ENCODE assay signal across 8 mouse cellular contexts in the genomic region with DNA sequence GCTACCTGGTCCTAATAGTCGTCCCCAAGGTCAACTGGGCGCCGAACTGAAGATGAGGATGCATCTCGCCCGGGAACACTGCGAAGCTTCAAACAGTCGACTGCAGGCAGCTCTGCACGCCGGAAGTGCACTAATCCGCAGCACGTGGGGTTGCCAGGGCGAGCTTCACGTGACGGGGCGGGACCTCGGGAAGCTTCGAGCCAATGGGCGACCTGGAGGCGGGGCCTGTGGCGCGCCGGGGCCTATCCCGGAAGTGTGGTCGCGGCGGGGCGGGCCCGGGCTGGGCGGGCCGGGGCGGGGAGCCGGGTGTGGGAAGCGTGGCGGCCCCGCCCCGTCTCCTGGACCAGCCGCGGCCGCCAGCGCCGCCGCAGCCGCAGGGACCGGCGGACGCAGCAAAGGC. TPM values are rescaled to one million over a fixed set of nuclear protein-coding genes. Genes with fewer than 3 reads are reported as not detected.
DNase-seq lines count a peak whose midpoint lies in the region; ATAC-seq and TF ChIP-seq lines count a peak whose summit lies in the region.

A gene (plus strand): TSS at position 283 of the 400 bp plus-strand sequence.

- H3K36me3 ChIP-seq in ES-Bruce4 (ENCODE audit: control insufficient read depth, insufficient read depth, low read length, poor library complexity, severe bottlenecking), result no peaks in the 10 kb centered on the region
- no peaks in the 10 kb centered on the region for H3K36me3 ChIP-seq in forebrain, embryonic 12.5 days (replicated peaks)
- H3K36me3 ChIP-seq in heart, embryonic 16.5 days (ENCODE audit: control insufficient read depth, insufficient read depth), result no peaks in the 10 kb centered on the region
- peaks cover 6% of the 10 kb centered on the region; the same call in 1 of the 2 replicates for H3K36me3 ChIP-seq in liver, embryonic 13.5 days
- no peaks in the 10 kb centered on the region for H3K36me3 ChIP-seq in stomach, embryonic 14.5 days (ENCODE audit: control insufficient read depth, insufficient read depth, low read length)

- DNase-seq in c-Kit-positive CD71-positive TER-119-positive erythroid progenitor cells, embryonic 14.5 days (ENCODE audit: low spot score), result peak; percentile 89
- DNase-seq in kidney, postnatal 25 days, result peak; percentile 94 to 96
- peak; percentile 92 for DNase-seq in liver, embryonic 13.5 days
- peak; percentile 91 to 94 for DNase-seq in natural killer cell, adult 2 months (ENCODE audit: low spot score in 2 of 2)

- H3K4me2 ChIP-seq in forebrain, embryonic 12.5 days, result peak within 1 kb of the TSS; percentile 96
- peak within 1 kb of the TSS; percentile 99 for H3K4me2 ChIP-seq in heart, embryonic 16.5 days (ENCODE audit: low read depth, low read length)
- H3K4me2 ChIP-seq in liver, embryonic 13.5 days, result peak within 1 kb of the TSS; percentile 98
- H3K4me2 ChIP-seq in stomach, embryonic 14.5 days (replicated peaks; ENCODE audit: low read depth, low read length), result peak within 1 kb of the TSS; percentile 98

- H3K9ac ChIP-seq in ES-Bruce4 (ENCODE audit: low read depth, poor library complexity, severe bottlenecking), result peak within 1 kb of the TSS; percentile 82
- H3K9ac ChIP-seq in forebrain, embryonic 12.5 days, result peak within 1 kb of the TSS; percentile 75
- H3K9ac ChIP-seq in heart, embryonic 16.5 days (ENCODE audit: low read length), result peak within 1 kb of the TSS; percentile 87
- H3K9ac ChIP-seq in liver, embryonic 13.5 days, result peak within 1 kb of the TSS; percentile 90
- peak within 1 kb of the TSS; percentile 61 for H3K9ac ChIP-seq in stomach, embryonic 14.5 days (replicated peaks; ENCODE audit: low read depth, low read length)

- peak within 1 kb of the TSS; percentile 65 for H3K4me3 ChIP-seq in ES-Bruce4 (ENCODE audit: low read depth, low read length)
- peak within 1 kb of the TSS; percentile 76 for H3K4me3 ChIP-seq in forebrain, embryonic 12.5 days (replicated peaks)
- peak within 1 kb of the TSS; percentile 89 for H3K4me3 ChIP-seq in heart, embryonic 16.5 days (ENCODE audit: low read length)
- peak within 1 kb of the TSS; percentile 87 for H3K4me3 ChIP-seq in liver, embryonic 13.5 days (replicated peaks)
- H3K4me3 ChIP-seq in stomach, embryonic 14.5 days (ENCODE audit: low read depth, low read length), result peak within 1 kb of the TSS; percentile 73

- no peak for TF ChIP-seq CTCF in ES-Bruce4 (IDR thresholded peaks at IDR 0.05; ENCODE audit: low read depth, low read length)

- TF ChIP-seq EP300 in ES-Bruce4 (IDR thresholded peaks at IDR 0.05; ENCODE audit: insufficient read depth, low read depth, low read length), result no peak

- no peak within 1 kb of the TSS for H3K27ac ChIP-seq in ES-Bruce4 (ENCODE audit: insufficient read depth, low read length)
- no peak within 1 kb of the TSS for H3K27ac ChIP-seq in forebrain, embryonic 12.5 days
- H3K27ac ChIP-seq in heart, embryonic 16.5 days (ENCODE audit: low read length), result no peak within 1 kb of the TSS
- H3K27ac ChIP-seq in liver, embryonic 13.5 days, result peak within 1 kb of the TSS; percentile 67
- no peak within 1 kb of the TSS for H3K27ac ChIP-seq in stomach, embryonic 14.5 days (ENCODE audit: low read length)

- peak; percentile 99 for ATAC-seq in forebrain, embryonic 12.5 days (ENCODE audit: low FRiP score)
- ATAC-seq in heart, embryonic 16.5 days (replicated peaks; ENCODE audit: extremely low read depth, insufficient read depth, low FRiP score), result peak; percentile 99
- peak; percentile 93 for ATAC-seq in liver, embryonic 13.5 days (ENCODE audit: low read depth)
- peak; percentile 98 for ATAC-seq in stomach, embryonic 14.5 days (ENCODE audit: insufficient number of reproducible peaks, insufficient read depth, low FRiP score, low read depth)

- TF ChIP-seq POLR2A in ES-Bruce4 (IDR thresholded peaks at IDR 0.05; ENCODE audit: insufficient read depth, low read length), result no peak

- no peaks in the 10 kb centered on the region; the same call in 1 of the 2 replicates for H3K27me3 ChIP-seq in ES-Bruce4 (ENCODE audit: control insufficient read depth, insufficient read depth, low read length, poor library complexity, severe bottlenecking)
- peaks cover 7% of the 10 kb centered on the region; the same call in 1 of the 2 replicates for H3K27me3 ChIP-seq in forebrain, embryonic 12.5 days
- no peaks in the 10 kb centered on the region for H3K27me3 ChIP-seq in heart, embryonic 16.5 days (ENCODE audit: control insufficient read depth, insufficient read depth, low read length)
- 0 out of 2 replicates have a peak, but pooled peaks cover 2% of the 10 kb centered on the region for H3K27me3 ChIP-seq in liver, embryonic 13.5 days
- no peaks in the 10 kb centered on the region for H3K27me3 ChIP-seq in stomach, embryonic 14.5 days (ENCODE audit: control insufficient read depth, insufficient read depth, low read length)

- 1% methylated on average over 42 of the region's 46 CpGs for WGBS in forebrain, embryonic 12.5 days
- WGBS in heart, embryonic 16.5 days, result 2% methylated on average over 45 of the region's 46 CpGs
- 3% methylated on average over 39 of the region's 46 CpGs for WGBS in liver, embryonic 13.5 days (ENCODE audit: insufficient replicate concordance)
- WGBS in stomach, embryonic 14.5 days, result 3% methylated on average over 37 of the region's 46 CpGs

- no peaks in the 10 kb centered on the region for H3K4me1 ChIP-seq in ES-Bruce4 (ENCODE audit: control insufficient read depth, insufficient read depth, low read length)
- H3K4me1 ChIP-seq in forebrain, embryonic 12.5 days, result peaks cover 10% of the 10 kb centered on the region
- peaks cover 6% of the 10 kb centered on the region for H3K4me1 ChIP-seq in heart, embryonic 16.5 days (ENCODE audit: control insufficient read depth, insufficient read depth, low read length)
- peaks cover 51% of the 10 kb centered on the region for H3K4me1 ChIP-seq in liver, embryonic 13.5 days (replicated peaks)
- H3K4me1 ChIP-seq in stomach, embryonic 14.5 days (ENCODE audit: control insufficient read depth, insufficient read depth, low read length), result no peaks in the 10 kb centered on the region

- no peaks in the 10 kb centered on the region; the same call in 1 of the 2 replicates for H3K9me3 ChIP-seq in ES-Bruce4 (replicated peaks; ENCODE audit: control insufficient read depth, insufficient read depth, low read length, poor library complexity, severe bottlenecking)
- no peaks in the 10 kb centered on the region for H3K9me3 ChIP-seq in forebrain, embryonic 12.5 days
- H3K9me3 ChIP-seq in heart, embryonic 16.5 days (replicated peaks; ENCODE audit: control insufficient read depth, low read length), result no peaks in the 10 kb centered on the region
- H3K9me3 ChIP-seq in liver, embryonic 13.5 days (replicated peaks), result no peaks in the 10 kb centered on the region
- H3K9me3 ChIP-seq in stomach, embryonic 14.5 days (ENCODE audit: control insufficient read depth, low read depth, low read length), result no peaks in the 10 kb centered on the region

RNA-seq across cellular contexts. Expression of the gene that starts here (rescaled TPM):
- polyA plus RNA-seq in ES-Bruce4 (2011; ENCODE audit: insufficient read depth, insufficient read length, low read depth, missing spikeins), result 13.0 and 14.8 TPM in 2 replicates
- polyA plus RNA-seq in forebrain, embryonic 12.5 days (2016; fragmentation: Nextera tagmentation; extraction: Ambion mirVana), result 13.1 and 13.8 TPM in 2 replicates
- polyA plus RNA-seq in heart, embryonic 16.5 days (2015; fragmentation: Nextera tagmentation; extraction: Ambion mirVana), result 8.5 and 8.7 TPM in 2 replicates
- polyA plus RNA-seq in liver, embryonic 13.5 days (2015; fragmentation: Nextera tagmentation; extraction: Ambion mirVana), result 6.2 and 8.8 TPM in 2 replicates
- polyA plus RNA-seq in stomach, embryonic 14.5 days (2014; fragmentation: Nextera tagmentation; extraction: Ambion mirVana), result 7.4 and 7.8 TPM in 2 replicates
